Mouse (Mus musculus) intestine, embryonic 16.5 days (tissue): ENCODE measurements around the gene St6galnac4. TPM values are rescaled to one million over a fixed set of nuclear protein-coding genes. Genes with fewer than 3 reads are reported as not detected.

Experiments
- ATAC-seq: fragments of 200-750 bp; cut with Nextera tagmentation; 2 replicates; pipeline ENCODE4 v1.8.0; 2017; ENCODE audit warnings: moderate TSS enrichment, moderate library complexity
- H3K27ac ChIP-seq: fragments of 300-500 bp; sonication (generic); 2 replicates; pipeline ENCODE4 v1.5.1; 2014; ENCODE audit warnings: mild to moderate bottlenecking, low read length
- H3K27me3 ChIP-seq: fragments of 300-500 bp; sonication (generic); replicated peaks from 2 replicates; pipeline ENCODE4 v1.6.1; 2014; ENCODE audit warnings: low read length, control low read depth, mixed read lengths; ENCODE audit not compliant: control insufficient read depth, insufficient read depth
- H3K36me3 ChIP-seq: fragments of 300-500 bp; sonication (generic); 2 replicates; pipeline ENCODE4 v1.6.1; 2014; ENCODE audit warnings: low read length, control low read depth; ENCODE audit not compliant: control insufficient read depth, insufficient read depth
- H3K4me1 ChIP-seq: fragments of 300-500 bp; sonication (generic); 2 replicates; pipeline ENCODE4 v1.6.1; 2014; ENCODE audit warnings: low read length, control low read depth, mixed read lengths; ENCODE audit not compliant: control insufficient read depth, insufficient read depth
- H3K4me2 ChIP-seq: fragments of 300-500 bp; sonication (generic); 2 replicates; pipeline ENCODE4 v1.6.1; 2014; ENCODE audit warnings: low read depth, low read length, control low read depth
- H3K4me3 ChIP-seq: fragments of 300-500 bp; sonication (generic); 2 replicates; pipeline ENCODE4 v1.5.1; 2014; ENCODE audit warnings: mild to moderate bottlenecking, low read length
- H3K9ac ChIP-seq: fragments of 300-500 bp; sonication (generic); 2 replicates; pipeline ENCODE4 v1.6.1; 2014; ENCODE audit warnings: low read depth, low read length
- H3K9me3 ChIP-seq: fragments of 300-500 bp; sonication (generic); 2 replicates; pipeline ENCODE4 v1.6.1; 2016; ENCODE audit warnings: low read length, control low read depth; ENCODE audit not compliant: control insufficient read depth
- WGBS: fragments of 180-500 bp; shearing (Covaris S2); extraction: QIAGEN DNeasy Blood & Tissue Kit; methylation state at CpG from one replicate; pipeline ENCODE4 v1.1.7; 2014; 5-methylcytosine and 5-hydroxymethylcytosine counted together
- polyA plus RNA-seq: library from polyadenylated mRNA; unstranded; fragments of >200 nt; fragmentation: Nextera tagmentation; extraction: Ambion mirVana; gene quantifications from 2 replicates; pipeline ENCODE4 v1.2.1, GENCODE M21; 2015

Gene St6galnac4
- polyA plus RNA-seq, 1 experiment from 2014 or later: 16.5 TPM

GRCm38 (mm10) chr2:32576532-32576931 is 10.4 kb upstream of the St6galnac4 start:
- ATAC-seq: no peak
- no peak overlapping the region for H3K27ac ChIP-seq
- WGBS: 86% methylated on average over 9 of the region's 9 CpGs
- H3K4me1 ChIP-seq: peaks cover 18% of the 10 kb centered on the region
- H3K4me2 ChIP-seq: no peak overlapping the region
- no peak overlapping the region for H3K4me3 ChIP-seq
- no peaks in the 10 kb centered on the region for H3K9me3 ChIP-seq
- no peaks in the 10 kb centered on the region for H3K36me3 ChIP-seq
- H3K27me3 ChIP-seq: peaks cover 9% of the 10 kb centered on the region; the same call in 1 of the 2 replicates
- no peak overlapping the region for H3K9ac ChIP-seq

GRCm38 (mm10) chr2:32578146-32579046 is 8.5 kb upstream of the St6galnac4 start:
- no peak for ATAC-seq

GRCm38 (mm10) chr2:32581450-32582095 is 5.3 kb upstream of the St6galnac4 start:
- Histone ChIP-seq H3K4me2 (peak overlapping the region; percentile 28), H3K9ac (no peak overlapping the region), H3K4me3 (peak overlapping the region; percentile 30; the same call in 1 of the 2 replicates), H3K4me1 (peaks cover 5% of the 10 kb centered on the region), H3K9me3 (no peaks in the 10 kb centered on the region), H3K27me3 (peaks cover 9% of the 10 kb centered on the region; the same call in 1 of the 2 replicates), H3K36me3 (no peaks in the 10 kb centered on the region), H3K27ac (no peak overlapping the region)
- WGBS: 39% methylated on average over 19 of the region's 19 CpGs
- no peak for ATAC-seq

More at GRCm38 (mm10) chr2:32578146-32579046, 8.5 kb upstream of the St6galnac4 start:
- Histone ChIP-seq H3K27me3 (peaks cover 9% of the 10 kb centered on the region; the same call in 1 of the 2 replicates), H3K27ac (no peak overlapping the region), H3K9me3 (no peaks in the 10 kb centered on the region), H3K9ac (peak overlapping the region; percentile 10; the same call in 1 of the 2 replicates), H3K4me1 (peaks cover 17% of the 10 kb centered on the region), H3K4me3 (no peak overlapping the region), H3K4me2 (no peak overlapping the region), H3K36me3 (no peaks in the 10 kb centered on the region)
- 41% methylated on average over 22 of the region's 30 CpGs for WGBS

GRCm38 (mm10) chr2:32582830-32583799 is 3.8 kb upstream of the St6galnac4 start:
- peak overlapping the region; percentile 38 for H3K4me3 ChIP-seq
- WGBS: 12% methylated on average over 37 of the region's 37 CpGs

GRCm38 (mm10) chr2:32585149-32585714 is 1.7 kb upstream of the St6galnac4 start:
- 89% methylated on average over 7 of the region's 7 CpGs for WGBS
- Histone ChIP-seq H3K9ac (no peak overlapping the region), H3K27me3 (no peaks in the 10 kb centered on the region), H3K9me3 (no peaks in the 10 kb centered on the region), H3K4me1 (peaks cover 20% of the 10 kb centered on the region), H3K36me3 (no peaks in the 10 kb centered on the region), H3K4me3 (no peak overlapping the region), H3K27ac (no peak overlapping the region), H3K4me2 (no peak overlapping the region)
- no peak for ATAC-seq

More at GRCm38 (mm10) chr2:32582830-32583799, 3.8 kb upstream of the St6galnac4 start:
- H3K27ac ChIP-seq: no peak overlapping the region
- H3K4me2 ChIP-seq: peak overlapping the region; percentile 71
- no peaks in the 10 kb centered on the region for H3K36me3 ChIP-seq
- peaks cover 14% of the 10 kb centered on the region for H3K4me1 ChIP-seq
- peaks cover 9% of the 10 kb centered on the region; the same call in 1 of the 2 replicates for H3K27me3 ChIP-seq
- peak overlapping the region; percentile 54 for H3K9ac ChIP-seq
- ATAC-seq: peak; percentile 68
- no peaks in the 10 kb centered on the region for H3K9me3 ChIP-seq

GRCm38 (mm10) chr2:32587731-32588321 is 931 bp downstream of the St6galnac4 start:
- no peaks in the 10 kb centered on the region for H3K9me3 ChIP-seq
- no peaks in the 10 kb centered on the region for H3K27me3 ChIP-seq
- H3K4me1 ChIP-seq: peaks cover 20% of the 10 kb centered on the region
- peak overlapping the region; percentile 63 for H3K4me3 ChIP-seq
- H3K27ac ChIP-seq: 0 out of 2 replicates have a peak overlapping the region, but pooled peaks have one; percentile 22
- peak overlapping the region; percentile 72 for H3K9ac ChIP-seq
- peak overlapping the region; percentile 76 for H3K4me2 ChIP-seq
- 36% methylated on average over 9 of the region's 9 CpGs for WGBS
- H3K36me3 ChIP-seq: no peaks in the 10 kb centered on the region
- ATAC-seq: no peak

GRCm38 (mm10) chr2:32589213-32589795 is 2.4 kb downstream of the St6galnac4 start:
- 60% methylated on average over 11 of the region's 11 CpGs for WGBS
- H3K9ac ChIP-seq: no peak overlapping the region
- no peak overlapping the region for H3K27ac ChIP-seq
- no peaks in the 10 kb centered on the region for H3K36me3 ChIP-seq
- H3K27me3 ChIP-seq: no peaks in the 10 kb centered on the region
- no peak for ATAC-seq
- no peaks in the 10 kb centered on the region for H3K9me3 ChIP-seq
- no peak overlapping the region for H3K4me2 ChIP-seq
- H3K4me3 ChIP-seq: no peak overlapping the region
- H3K4me1 ChIP-seq: peaks cover 16% of the 10 kb centered on the region

GRCm38 (mm10) chr2:32590224-32590623 is 3.3 kb downstream of the St6galnac4 start:
- no peaks in the 10 kb centered on the region for H3K9me3 ChIP-seq
- no peak overlapping the region for H3K27ac ChIP-seq
- 78% methylated on average over 10 of the region's 10 CpGs for WGBS
- H3K4me1 ChIP-seq: peaks cover 16% of the 10 kb centered on the region
- H3K27me3 ChIP-seq: no peaks in the 10 kb centered on the region
- H3K36me3 ChIP-seq: no peaks in the 10 kb centered on the region
- no peak for ATAC-seq
- no peak overlapping the region for H3K4me2 ChIP-seq
- H3K9ac ChIP-seq: no peak overlapping the region
- no peak overlapping the region for H3K4me3 ChIP-seq
